Mouse (Mus musculus): ENCODE data around the gene 2410137M14Rik. TPM values are rescaled to one million over a fixed set of nuclear protein-coding genes. Genes with fewer than 3 reads are reported as not detected.
"Not testable (repeated sequence)": the region's sequence is repeated elsewhere in the genome, so short reads cannot be mapped to it uniquely, and the experiment has no call there.

2410137M14Rik gene
- total RNA-seq (2021): under 1 TPM in 1 of 2 experiments, not detected in 1; 0.45 TPM
- long read RNA-seq, experiment 1: 0 reads
- long read RNA-seq, experiment 2: 0 reads

DNA sequence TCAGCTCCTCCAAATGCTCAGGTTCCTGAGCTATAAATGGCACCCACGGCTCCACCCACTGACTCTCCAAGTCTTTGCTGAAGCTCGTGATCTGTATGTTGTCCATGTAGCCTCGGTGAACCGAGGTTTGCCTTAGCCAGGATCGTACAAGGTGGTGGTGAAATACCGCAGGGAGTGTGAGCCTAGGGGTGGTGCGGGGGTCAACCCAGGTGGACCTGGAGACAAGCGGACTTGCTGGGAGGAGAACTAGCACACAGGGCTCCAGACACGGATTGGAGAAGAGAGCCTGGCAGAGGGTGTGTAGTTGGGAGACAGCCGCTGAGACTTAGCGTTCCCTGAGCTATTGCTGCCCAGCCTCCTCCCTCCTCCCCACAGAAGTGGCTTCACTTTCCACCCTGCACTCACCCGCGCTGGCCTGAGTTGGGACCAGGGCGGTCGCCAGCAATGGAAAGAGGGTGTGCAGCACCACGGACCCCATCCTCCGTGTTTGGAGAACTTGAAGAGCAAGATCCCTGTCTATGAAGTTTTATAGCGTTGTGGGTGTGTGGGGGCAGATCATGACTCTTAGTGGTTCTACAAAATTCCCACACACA, at the start of gene 2410137M14Rik:
TSS of gene 2410137M14Rik (minus strand) at position 17 of the 593 bp plus-strand sequence.
- H3K4me3 ChIP-seq: peak within 1 kb of the TSS; percentile 65
- DNase-seq: peak; percentile 67
- intact Hi-C loops (cut with DNase I): no loop called here
- peak within 1 kb of the TSS; percentile 86 for H3K27ac ChIP-seq
- TF ChIP-seq CTCF (IDR thresholded peaks at IDR 0.05): no peak

- peak overlapping the region; percentile 52; the same call in 1 of the 2 replicates for H3K27ac ChIP-seq
- no peak for TF ChIP-seq CTCF (IDR thresholded peaks at IDR 0.05)
- H3K4me3 ChIP-seq: peak overlapping the region; percentile 80
- intact Hi-C loops (cut with DNase I): no loop called here
- no peak for DNase-seq
Observed at GRCm38 (mm10) chr17:37029162-37029561, 48.1 kb upstream of the 2410137M14Rik start.

- peak; percentile 86 for DNase-seq
- Histone ChIP-seq H3K27ac (peak overlapping the region; percentile 52; the same call in 1 of the 2 replicates), H3K4me3 (peak overlapping the region; percentile 80)
- no peak for TF ChIP-seq CTCF (IDR thresholded peaks at IDR 0.05)
- intact Hi-C loops (cut with DNase I): no loop called here
Observed at GRCm38 (mm10) chr17:37028683-37029120, 47.7 kb upstream of the 2410137M14Rik start.

DNA sequence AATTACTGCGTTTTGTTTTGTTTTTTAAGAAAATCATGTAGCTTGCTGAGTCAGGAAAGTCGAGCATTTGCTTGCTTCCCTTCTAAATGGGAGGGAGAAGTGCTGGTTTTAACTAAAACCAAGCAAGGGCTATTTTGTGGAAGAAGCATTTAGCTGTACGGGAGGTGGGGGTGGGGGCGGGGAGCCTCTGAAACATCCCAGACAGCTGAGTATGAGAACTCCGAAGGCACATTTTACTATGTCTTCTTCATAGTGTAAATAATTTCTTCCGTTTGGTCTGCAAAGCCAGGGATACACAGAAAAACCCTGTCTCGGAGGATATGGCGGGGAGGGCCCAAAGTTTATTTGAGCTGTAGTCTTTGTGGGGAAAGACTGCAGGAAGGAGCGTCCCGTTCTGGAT, 47.2 kb upstream of the 2410137M14Rik start:
- Histone ChIP-seq H3K4me3 (peak overlapping the region; percentile 80), H3K27ac (no peak overlapping the region)
- no peak for TF ChIP-seq CTCF (IDR thresholded peaks at IDR 0.05)
- DNase-seq: no peak
- intact Hi-C loops (cut with DNase I): no loop called here

DNA sequence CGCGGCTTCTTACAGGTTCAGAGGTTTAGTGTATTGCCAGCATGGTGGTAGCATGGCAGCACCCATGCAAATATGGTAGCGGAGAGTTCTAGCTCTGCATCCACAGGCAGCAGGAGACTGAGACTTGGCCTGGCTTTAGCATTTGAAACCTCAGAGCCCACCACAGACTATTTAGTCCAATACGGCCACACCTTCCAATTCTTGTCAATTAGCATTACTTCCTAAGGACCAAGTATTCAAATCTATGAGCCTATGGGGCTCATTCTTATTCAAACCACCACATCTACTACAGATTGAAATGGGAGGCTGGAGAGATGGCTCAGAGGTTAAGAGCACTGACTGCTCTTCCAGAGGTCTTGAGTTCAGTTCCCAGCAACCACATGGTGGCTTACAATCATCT, 46.4 kb upstream of the 2410137M14Rik start:
- Histone ChIP-seq H3K4me3 (no peak overlapping the region), H3K27ac (no peak overlapping the region)
- intact Hi-C loops (cut with DNase I): no loop called here
- no peak for DNase-seq
- TF ChIP-seq CTCF (IDR thresholded peaks at IDR 0.05): no peak

GRCm38 (mm10) chr17:37026425-37026824, 45.4 kb upstream of the 2410137M14Rik start:
- DNase-seq: no peak
- TF ChIP-seq CTCF (IDR thresholded peaks at IDR 0.05): no peak
- intact Hi-C loops (cut with DNase I): no loop called here
- Histone ChIP-seq H3K4me3 (no peak overlapping the region), H3K27ac (no peak overlapping the region)

GRCm38 (mm10) chr17:37022628-37023576, 41.9 kb upstream of the 2410137M14Rik start, which contains the start of gene Mog:
Gene Mog (minus strand): TSS chr17:37023398.
- Histone ChIP-seq H3K4me3 (no peak within 1 kb of the TSS), H3K27ac (no peak within 1 kb of the TSS)
- no peak for TF ChIP-seq CTCF (IDR thresholded peaks at IDR 0.05)
- DNase-seq: no peak
- intact Hi-C loops (cut with DNase I): no loop called here

- H3K27ac ChIP-seq; DNase-seq; intact Hi-C loops (cut with DNase I); H3K4me3 ChIP-seq: not testable (repeated sequence)
Observed at GRCm38 (mm10) chr17:37019242-37019641, 38.2 kb upstream of the 2410137M14Rik start.

DNA sequence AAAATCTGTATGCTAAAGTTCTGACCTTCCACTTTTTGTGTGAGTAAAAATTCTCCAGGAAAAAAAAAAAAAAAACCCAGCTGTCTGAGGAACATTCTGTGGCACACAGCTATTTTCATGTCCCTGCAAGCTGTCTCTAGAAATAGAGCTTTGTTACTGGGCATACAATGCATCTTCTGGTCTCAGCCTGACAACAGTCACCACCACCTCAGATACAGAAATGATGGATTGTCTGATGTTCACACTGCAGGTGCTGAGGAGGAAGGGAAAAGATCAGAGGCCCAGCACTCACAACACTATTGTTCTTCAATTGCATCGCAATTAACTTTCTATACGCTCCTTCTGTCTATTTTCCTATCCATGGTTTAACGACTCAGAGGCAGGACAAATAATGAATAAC, 37.3 kb upstream of the 2410137M14Rik start:
- TF ChIP-seq CTCF (IDR thresholded peaks at IDR 0.05): no peak
- Histone ChIP-seq H3K27ac (no peak overlapping the region), H3K4me3 (no peak overlapping the region)
- intact Hi-C loops (cut with DNase I): no loop called here
- no peak for DNase-seq

- Histone ChIP-seq H3K27ac (no peak overlapping the region), H3K4me3 (no peak overlapping the region)
- intact Hi-C loops (cut with DNase I): no loop called here
- no peak for DNase-seq
- no peak for TF ChIP-seq CTCF (IDR thresholded peaks at IDR 0.05)
Observed at GRCm38 (mm10) chr17:37016333-37016732, 35.3 kb upstream of the 2410137M14Rik start.

GRCm38 (mm10) chr17:37012141-37012540, 31.1 kb upstream of the 2410137M14Rik start:
- no peak for DNase-seq
- H3K27ac ChIP-seq: no peak overlapping the region
- no peak overlapping the region for H3K4me3 ChIP-seq
- no peak for TF ChIP-seq CTCF (IDR thresholded peaks at IDR 0.05)
- intact Hi-C loops (cut with DNase I): no loop called here

- no peak for TF ChIP-seq CTCF (IDR thresholded peaks at IDR 0.05)
- no peak overlapping the region for H3K27ac ChIP-seq
- intact Hi-C loops (cut with DNase I): no loop called here
- no peak for DNase-seq
- no peak overlapping the region for H3K4me3 ChIP-seq
Observed at GRCm38 (mm10) chr17:37011719-37012118, 30.7 kb upstream of the 2410137M14Rik start.

DNA sequence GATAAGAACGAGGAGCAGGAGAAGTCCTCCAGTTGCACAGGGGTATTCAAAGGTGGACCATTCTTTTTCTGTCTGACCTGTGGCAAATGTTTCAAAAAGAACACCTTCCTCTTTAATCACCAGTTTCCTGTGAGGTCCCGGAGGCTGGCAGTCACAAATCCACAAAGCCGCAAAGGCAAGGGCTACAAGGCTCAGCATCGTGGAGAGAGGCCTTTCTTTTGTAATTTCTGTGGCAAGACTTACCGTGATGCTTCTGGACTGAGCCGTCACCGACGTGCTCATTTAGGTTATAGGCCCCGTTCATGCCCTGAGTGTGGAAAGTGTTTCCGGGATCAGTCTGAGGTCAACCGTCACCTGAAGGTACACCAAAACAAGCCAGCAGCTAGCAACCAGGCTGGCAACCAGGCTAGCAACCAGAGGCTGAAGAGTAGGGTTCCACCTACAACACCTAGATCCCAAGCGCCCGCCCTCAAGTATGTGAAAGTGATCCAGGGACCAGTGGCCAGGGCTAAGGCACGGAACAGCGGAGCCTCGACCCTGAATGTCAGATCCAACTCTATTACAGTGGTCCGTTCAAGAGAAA, 28.5 kb upstream of the 2410137M14Rik start:
- Histone ChIP-seq H3K4me3 (no peak overlapping the region), H3K27ac (no peak overlapping the region)
- no peak for DNase-seq
- TF ChIP-seq CTCF (IDR thresholded peaks at IDR 0.05): no peak
- intact Hi-C loops (cut with DNase I): no loop called here
